Mouse (Mus musculus) frontal cortex, adult 2 months (tissue): ENCODE measurements around the gene Ccdc136. TPM values are rescaled to one million over a fixed set of nuclear protein-coding genes. Genes with fewer than 3 reads are reported as not detected.
A peak's percentile ranks its signal among the peaks of the same experiment; 100 is the strongest.
"Not testable (repeated sequence)": the region's sequence is repeated elsewhere in the genome, so short reads cannot be mapped to it uniquely, and the experiment has no call there.

Experiments
- DNase-seq, 2 experiments: peaks; one replicate each; pipeline ENCODE4 v3.0.0; 2022; ENCODE audit warnings: low spot score in 1 of 2; ENCODE audit errors: extremely low spot score in 1 of 2
- polyA plus RNA-seq: library from polyadenylated mRNA; depleted of rRNA; stranded (reverse); fragments of >200 nt; gene quantifications from 2 replicates; pipeline ENCODE4 v1.2.3, GENCODE M21; 2012; rRNA removed

The Ccdc136 gene
- 90.8 and 94.1 TPM in 2 replicates for polyA plus RNA-seq

- peak; percentile 57 to 82 for DNase-seq
These were observed at the start of gene Ccdc136 for GRCm38 (mm10) chr6:29395910-29396713. Gene Ccdc136 (plus strand): TSS chr6:29396309.

- DNase-seq = not testable (repeated sequence)
These were observed 49.6 kb upstream of the Ccdc136 start for GRCm38 (mm10) chr6:29346512-29346911.

- no peak for DNase-seq
These were observed 48.9 kb upstream of the Ccdc136 start for GRCm38 (mm10) chr6:29347189-29347588.

- DNase-seq = peak; percentile 98 to 100
These were observed 48.3 kb upstream of the Ccdc136 start, which contains the start of gene Calu for GRCm38 (mm10) chr6:29347665-29348370. Gene Calu (plus strand): TSS chr6:29348069.

- no peak for DNase-seq
These were observed 47.8 kb upstream of the Ccdc136 start for GRCm38 (mm10) chr6:29348371-29348724.

- no peak for DNase-seq
These were observed 44.5 kb upstream of the Ccdc136 start for GRCm38 (mm10) chr6:29351613-29352012.

- DNase-seq = no peak
These were observed 43.3 kb upstream of the Ccdc136 start for GRCm38 (mm10) chr6:29352816-29353215.

GRCm38 (mm10) chr6:29359386-29359785, 36.7 kb upstream of the Ccdc136 start:
- DNase-seq = no peak

- DNase-seq = no peak
These were observed 35.9 kb upstream of the Ccdc136 start for GRCm38 (mm10) chr6:29360211-29360610.

GRCm38 (mm10) chr6:29362246-29363128, 33.6 kb upstream of the Ccdc136 start:
- DNase-seq = peak in 1 of 2 experiments; percentile 33

GRCm38 (mm10) chr6:29363129-29363515, 33.0 kb upstream of the Ccdc136 start:
- DNase-seq = no peak

- DNase-seq = no peak
These were observed 30.8 kb upstream of the Ccdc136 start for GRCm38 (mm10) chr6:29365277-29365676.

- no peak for DNase-seq
These were observed 18.7 kb upstream of the Ccdc136 start for GRCm38 (mm10) chr6:29377386-29377785.

- no peak for DNase-seq
These were observed 17.4 kb upstream of the Ccdc136 start for GRCm38 (mm10) chr6:29378678-29379077.

- DNase-seq = no peak
These were observed 16.2 kb upstream of the Ccdc136 start for GRCm38 (mm10) chr6:29379954-29380353.

- DNase-seq = no peak
These were observed 13.7 kb upstream of the Ccdc136 start for GRCm38 (mm10) chr6:29382442-29382841.

GRCm38 (mm10) chr6:29388052-29388518, 8.0 kb upstream of the Ccdc136 start, which contains the start of gene Opn1sw:
Gene Opn1sw (minus strand): TSS chr6:29388468.
- DNase-seq = no peak

- DNase-seq = peak; percentile 61 to 89
These were observed 7.5 kb upstream of the Ccdc136 start for GRCm38 (mm10) chr6:29388606-29389080.

- DNase-seq = no peak
These were observed 6.7 kb upstream of the Ccdc136 start for GRCm38 (mm10) chr6:29389425-29389824.

- not testable (repeated sequence) for DNase-seq
These were observed 5.6 kb upstream of the Ccdc136 start for GRCm38 (mm10) chr6:29390500-29390899.
